Mouse (Mus musculus): Measurements from ENCODE around the gene Cog5. TPM values are rescaled to one million over a fixed set of nuclear protein-coding genes. Genes with fewer than 3 reads are reported as not detected.

Gene Cog5
- total RNA-seq, 2 experiments from 2014 or later, result 55.2 to 56.0 TPM

DNA sequence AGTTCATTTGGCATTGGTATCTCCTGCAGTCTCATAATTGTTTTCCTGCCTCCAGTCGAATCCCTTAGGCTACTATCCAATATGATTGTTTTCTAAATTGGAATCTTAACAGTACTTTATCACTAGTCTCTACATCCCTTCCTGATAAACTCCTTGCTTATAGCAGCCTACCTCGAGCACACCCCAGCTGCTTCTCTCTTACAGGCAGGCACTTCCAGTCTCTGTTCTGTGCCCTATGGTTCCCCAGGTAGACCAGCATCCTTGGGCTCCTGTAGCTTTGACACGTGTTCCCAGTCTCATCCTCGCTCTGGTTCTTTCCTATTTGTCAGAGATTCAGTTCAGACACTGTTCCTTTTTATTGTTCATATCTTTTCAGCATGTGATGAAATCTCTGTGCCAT lies 229.7 kb downstream of the Cog5 start:
- no peak for DNase-seq
- intact Hi-C loops (cut with DNase I), result no loop called here

DNA sequence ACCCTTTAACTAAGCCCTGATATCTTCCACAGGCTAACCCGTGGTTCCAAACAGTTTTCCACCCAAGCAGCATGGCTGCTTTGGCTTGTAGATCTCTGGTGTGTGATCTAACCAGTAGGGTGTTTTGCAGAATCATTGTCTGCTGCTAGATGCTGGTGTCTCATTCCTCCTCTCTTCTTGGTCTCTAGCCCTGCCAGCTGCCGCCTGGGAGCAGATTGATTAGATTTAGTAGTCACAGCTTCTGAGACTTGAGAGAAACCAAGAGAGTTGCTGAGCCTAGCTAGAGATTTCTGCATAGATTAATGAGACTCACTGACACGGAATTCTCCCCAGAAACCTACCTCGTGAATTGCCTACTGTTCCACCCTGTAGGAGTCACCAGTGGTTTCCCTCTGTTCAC lies 230.4 kb downstream of the Cog5 start:
- DNase-seq, result no peak
- intact Hi-C loops (cut with DNase I), result no loop called here

DNA sequence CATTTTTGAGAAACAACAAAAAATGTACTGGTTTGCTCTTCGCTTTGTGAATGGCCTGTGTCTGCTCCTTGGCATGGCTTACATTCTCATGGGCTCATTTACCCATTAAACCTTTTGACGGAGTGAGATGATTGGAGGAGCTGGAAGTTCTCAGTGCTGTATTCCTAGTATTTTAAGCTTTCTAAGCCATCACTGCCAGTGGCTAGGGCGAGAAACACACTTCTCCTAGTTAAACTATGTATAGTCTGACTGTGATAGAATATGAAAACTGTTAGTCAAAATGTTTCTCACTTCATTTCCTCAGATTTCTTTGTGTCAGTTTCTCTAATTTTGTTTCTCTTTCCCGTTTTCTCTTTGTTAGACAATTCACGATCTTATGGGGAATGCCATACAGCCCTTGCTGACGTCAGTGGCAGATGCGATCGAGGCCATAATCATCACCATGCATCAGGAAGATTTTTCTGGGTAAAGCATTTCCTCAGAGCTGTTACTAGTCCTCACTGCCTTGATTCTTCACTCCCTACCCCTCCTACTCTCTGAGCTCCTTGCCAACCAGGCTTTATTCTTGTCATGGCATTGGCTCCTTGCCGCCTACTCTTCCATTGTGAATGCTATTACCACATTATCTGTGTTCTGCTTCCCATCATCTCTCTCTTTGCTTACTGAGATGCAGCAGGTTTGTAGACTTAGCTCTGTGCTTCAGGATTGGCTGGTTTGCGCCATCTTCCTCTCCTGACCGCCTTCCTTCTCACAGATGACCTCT lies 231.4 kb downstream of the Cog5 start:
- intact Hi-C loops (cut with DNase I), result no loop called here
- DNase-seq, result no peak

DNA sequence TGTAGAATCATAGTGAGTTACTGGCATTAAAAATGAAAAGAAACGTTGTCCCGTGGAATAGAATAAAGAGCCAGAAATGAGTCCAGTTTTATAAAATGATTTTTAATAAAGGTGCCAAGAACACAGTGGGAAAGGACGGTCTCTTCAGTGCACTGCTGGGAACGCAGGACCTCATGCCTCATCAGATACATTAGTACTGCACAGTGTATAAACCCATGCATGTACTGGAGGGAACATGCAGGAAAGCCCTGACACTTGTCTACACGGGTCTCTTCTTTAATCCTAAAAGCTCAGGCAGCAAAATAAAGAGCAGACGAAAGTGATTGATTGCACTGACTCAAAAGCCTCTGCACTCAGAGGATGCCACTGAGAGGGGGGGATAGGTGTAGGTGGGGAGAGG lies 236.0 kb downstream of the Cog5 start:
- intact Hi-C loops (cut with DNase I), result no loop called here
- DNase-seq, result no peak

DNA sequence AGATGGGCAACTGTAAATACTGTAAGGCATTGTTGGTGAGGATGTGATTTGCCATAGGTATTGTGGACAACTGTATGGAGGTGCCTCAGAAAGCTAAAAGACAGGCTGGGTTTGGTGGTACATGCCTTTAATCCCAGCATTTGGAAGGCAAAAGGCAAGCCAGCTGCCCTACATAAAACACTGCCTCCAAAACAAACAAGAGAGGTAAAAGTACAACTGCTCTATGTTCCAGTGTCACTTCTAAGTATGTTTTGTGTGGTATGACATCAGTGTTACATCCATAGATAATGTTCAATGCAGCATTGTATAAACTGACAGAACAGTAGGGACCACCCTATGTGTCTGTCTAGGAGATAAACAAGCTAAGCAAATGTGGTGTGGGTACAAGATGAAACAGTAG lies 237.4 kb downstream of the Cog5 start:
- DNase-seq, result no peak
- intact Hi-C loops (cut with DNase I), result no loop called here

DNA sequence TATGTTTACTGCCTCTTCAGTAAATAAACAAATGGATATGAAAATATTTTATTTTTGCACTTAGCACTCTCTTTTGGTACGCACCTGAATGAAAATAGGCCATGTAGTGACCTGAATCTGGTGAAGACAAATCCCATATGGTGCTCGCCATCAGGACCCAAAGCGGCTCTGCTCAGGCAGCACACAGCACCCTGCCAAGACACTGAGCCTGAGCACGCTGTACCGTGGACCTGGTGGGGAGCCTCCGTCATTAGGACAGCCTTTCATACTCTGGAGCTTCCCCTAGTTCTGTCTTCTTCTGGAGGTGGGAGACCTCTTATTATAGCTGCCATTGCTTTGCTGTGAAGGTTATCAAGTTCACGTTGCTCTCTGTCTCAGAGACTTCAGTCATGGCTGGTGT lies 238.1 kb downstream of the Cog5 start:
- intact Hi-C loops (cut with DNase I), result no loop called here
- no peak for DNase-seq

DNA sequence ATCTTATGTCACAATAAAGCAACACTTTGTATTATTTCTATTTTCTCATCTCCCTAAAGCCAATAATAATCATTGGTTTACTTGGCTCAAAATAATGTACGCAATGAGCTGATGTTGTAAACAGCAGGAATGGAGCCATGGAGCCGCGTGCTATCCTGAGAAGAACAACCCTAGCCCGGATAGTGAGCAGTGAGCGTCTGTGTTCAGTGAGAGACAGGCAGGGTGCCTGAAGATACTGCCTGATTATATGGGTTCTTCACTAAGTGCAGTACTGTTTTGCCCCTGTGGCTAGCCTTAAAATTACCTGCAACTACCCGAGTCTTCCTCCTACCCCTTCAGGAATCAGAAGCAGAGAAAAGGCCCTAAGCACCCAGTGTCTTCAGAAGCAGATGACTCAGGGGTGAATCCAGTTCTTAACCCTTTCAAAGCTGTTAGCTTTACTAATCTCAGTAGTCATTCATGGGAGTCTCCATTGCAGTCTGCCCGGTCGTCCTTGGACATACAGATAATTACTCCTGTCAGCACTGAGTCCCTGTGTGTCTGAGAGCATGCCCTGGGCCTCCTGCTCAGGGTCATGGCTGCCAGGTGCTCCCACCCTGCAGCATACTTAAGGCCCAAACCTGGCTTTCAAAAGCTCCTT lies 240.5 kb downstream of the Cog5 start:
- DNase-seq, result no peak
- intact Hi-C loops (cut with DNase I), result no loop called here

DNA sequence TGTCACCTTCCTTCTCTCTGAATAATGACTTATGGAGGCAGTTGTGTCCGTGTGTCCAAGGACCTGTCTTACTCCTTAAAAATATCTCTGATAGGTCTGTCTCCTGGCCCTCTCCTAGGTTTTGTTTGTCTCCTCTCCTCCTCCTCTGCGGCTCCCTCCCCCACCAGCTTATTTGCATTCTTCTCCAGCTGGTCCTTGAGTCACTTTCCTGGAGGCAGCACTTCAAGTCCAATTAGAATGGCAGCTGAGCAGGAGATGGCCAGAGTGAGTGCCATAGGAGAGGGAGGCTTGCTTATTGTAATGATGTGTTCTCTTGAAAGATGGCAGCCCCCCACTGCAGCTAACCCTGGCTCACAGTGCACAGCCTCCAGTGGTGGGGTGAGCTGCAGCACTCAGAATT lies 241.2 kb downstream of the Cog5 start:
- intact Hi-C loops (cut with DNase I), result no loop called here
- DNase-seq, result no peak

DNA sequence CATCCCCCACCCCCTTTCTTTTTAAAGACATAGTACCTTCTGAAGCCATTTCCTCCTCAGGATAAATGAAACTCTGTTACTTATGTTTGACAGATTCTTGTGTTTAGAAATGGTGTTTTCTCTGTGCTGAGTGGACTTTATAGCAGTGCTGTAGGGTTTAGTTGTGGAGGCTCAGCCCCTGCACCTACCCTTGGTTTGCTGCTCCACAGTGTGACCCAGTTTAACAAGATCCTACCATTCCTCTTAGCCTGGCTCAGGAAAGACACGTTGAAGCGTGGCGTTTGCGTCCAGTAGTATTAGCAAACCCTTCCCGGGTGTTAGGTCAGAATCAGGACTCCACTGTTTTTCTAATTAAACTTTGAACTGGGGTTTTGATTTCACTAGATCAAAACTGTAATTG lies 241.6 kb downstream of the Cog5 start:
- no peak for DNase-seq

DNA sequence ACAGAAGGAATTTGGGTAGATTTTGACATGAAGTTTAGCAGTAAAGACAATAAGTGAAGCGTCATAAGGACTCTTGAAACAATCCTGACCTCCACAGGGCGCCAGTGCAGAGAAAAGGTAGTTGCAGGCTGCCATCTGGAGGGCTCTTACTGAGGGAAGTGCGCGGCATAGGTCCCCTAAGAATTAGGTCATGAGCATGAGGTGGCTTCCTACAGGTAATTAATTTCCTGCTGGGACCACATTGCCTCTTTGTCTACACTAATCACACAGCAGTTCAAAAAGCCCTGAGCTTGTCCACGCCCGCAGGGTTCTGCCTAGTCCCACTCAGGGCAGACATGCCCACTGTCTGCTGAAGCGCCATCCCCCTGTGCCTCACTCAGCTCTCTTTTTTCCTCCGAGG lies 242.3 kb downstream of the Cog5 start:
- DNase-seq, result no peak

More for the DNA sequence above, 241.6 kb downstream of the Cog5 start:
- intact Hi-C loops (cut with DNase I), result no loop called here

DNA sequence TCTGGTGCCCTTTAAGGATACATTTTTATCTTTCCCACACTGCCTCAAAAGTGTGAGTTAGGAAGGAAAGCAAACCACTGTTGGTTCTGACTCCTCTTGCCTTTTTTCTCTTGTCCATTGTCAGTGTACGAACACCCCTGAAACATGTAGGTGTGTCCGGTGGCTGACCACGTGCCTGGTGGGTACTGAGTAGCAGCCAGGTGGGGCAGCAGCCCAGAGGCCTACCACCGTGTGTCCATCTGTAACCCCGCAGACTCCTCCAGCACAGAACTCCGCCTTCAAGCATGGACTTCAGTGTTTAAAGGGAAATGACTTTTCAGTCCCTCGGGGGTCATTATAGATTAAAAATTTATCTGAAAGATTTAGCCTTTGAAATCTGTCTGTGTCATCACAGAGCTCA lies 242.8 kb downstream of the Cog5 start:
- DNase-seq, result no peak
- intact Hi-C loops (cut with DNase I), result no loop called here

More for the DNA sequence above, 242.3 kb downstream of the Cog5 start:
- intact Hi-C loops (cut with DNase I), result no loop called here

DNA sequence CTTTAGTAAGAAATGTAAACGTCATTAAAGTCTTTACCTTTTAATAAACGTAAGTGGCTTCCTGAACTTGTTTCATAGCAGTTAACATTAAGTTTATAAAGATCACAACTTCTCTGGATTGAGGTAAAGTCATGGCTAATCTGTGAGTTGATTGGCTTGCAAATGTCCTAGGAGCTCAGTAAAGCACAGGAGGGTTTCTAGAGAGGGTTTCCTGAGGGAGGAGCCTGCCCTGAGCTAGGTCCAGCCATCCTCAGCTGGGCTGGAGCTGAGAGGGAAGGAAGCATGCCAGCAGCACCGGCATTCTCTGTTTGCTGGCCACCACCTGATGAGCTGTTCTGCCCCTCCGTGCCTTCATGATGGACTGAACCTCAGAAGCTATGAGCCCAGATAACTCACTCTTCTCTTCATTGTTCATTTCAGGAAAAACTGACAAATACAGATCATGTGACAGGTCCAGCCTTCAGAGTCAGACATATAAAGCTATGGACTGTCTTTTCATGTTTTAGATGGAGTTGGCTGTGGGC lies 245.8 kb downstream of the Cog5 start:
- no peak for DNase-seq
- intact Hi-C loops (cut with DNase I), result no loop called here

DNA sequence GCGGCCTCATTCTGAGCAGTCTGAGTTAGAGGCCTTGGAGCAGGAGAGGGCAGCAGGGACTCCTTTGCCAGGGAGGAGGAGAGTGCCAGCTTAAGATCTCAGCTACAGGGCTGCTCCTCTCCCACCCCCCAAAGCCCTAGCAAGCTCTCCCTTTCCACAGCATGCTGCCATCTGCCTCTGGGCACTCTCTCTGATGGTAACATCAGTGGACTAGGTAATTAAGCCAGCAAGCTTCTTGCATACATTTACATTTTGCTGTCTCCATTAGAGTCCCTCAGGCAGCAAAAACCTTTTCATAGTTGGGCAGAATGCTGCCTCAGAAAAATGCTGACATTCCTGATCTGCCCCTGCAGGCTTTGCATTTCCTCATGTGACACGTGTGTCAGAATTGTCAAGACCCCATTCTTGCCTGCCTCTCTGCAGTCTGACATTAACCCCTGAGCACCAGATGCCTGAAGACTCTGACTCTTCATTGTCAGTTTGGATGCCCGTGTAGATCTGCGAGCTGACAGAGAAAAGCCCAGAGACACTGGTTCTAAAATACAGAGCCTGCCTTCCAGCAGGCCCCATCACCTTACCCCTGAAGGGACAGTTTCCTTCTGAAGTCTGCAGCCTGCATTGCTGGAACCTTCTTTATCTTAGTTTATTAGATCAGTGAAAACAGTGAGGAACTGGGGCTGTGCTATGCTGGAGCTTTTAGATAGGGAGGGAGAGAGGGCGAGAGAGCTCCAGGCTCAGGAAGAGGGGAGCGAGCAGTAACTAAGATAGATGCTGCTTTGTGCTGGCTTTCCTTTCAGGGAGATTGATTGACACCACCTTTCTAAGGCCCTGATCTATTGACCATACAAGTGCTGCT lies 251.3 kb downstream of the Cog5 start:
- no peak for DNase-seq
- intact Hi-C loops (cut with DNase I), result no loop called here

DNA sequence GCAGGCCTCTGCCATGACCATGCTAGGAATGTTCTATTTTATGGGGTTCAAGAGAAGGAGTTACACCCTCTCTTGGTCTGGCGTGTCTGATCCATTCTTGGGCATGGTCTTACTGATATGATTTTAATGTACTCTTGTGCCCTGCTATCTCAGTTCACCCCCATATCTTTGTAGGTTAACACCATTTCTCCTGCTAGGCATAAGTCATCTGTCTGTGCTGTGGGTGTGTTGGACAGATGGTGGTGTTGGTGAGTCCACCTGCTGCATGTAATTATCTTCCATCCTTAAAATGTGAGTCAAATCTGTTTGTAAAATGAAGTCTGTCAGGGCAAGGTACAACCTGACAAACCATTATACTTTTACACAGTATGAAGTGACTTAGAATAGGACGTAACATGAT lies 252.8 kb downstream of the Cog5 start:
- intact Hi-C loops (cut with DNase I), result no loop called here
- DNase-seq, result no peak

DNA sequence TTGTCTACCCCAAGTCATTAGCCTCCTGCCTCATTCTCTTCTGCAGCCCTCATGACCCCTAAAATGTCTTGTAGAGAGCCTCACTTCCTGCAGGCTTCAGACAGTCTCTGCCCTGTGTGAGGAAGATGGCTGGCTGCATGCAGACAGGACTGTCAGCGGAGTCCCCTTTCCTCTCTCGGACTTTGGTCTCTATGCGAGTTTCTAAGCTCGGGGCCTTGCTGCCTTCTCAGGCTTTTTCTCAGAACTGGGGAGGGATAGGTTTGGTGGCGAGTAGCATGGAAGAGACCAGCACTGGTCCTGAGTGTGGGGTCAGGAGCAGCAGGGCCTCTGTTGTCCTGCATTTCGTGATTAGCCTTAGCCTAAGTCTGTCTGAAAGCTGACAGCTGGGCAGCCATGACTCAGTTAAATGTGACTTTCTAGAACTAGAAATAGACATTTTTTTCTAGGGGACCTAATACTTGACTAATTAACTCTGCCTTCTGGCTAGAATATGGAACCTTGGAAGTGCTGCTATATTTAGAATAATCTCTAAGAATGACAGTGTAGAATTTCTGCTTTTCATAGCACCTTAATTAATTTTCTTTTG lies 258.4 kb downstream of the Cog5 start:
- intact Hi-C loops (cut with DNase I), result no loop called here
- DNase-seq, result no peak

DNA sequence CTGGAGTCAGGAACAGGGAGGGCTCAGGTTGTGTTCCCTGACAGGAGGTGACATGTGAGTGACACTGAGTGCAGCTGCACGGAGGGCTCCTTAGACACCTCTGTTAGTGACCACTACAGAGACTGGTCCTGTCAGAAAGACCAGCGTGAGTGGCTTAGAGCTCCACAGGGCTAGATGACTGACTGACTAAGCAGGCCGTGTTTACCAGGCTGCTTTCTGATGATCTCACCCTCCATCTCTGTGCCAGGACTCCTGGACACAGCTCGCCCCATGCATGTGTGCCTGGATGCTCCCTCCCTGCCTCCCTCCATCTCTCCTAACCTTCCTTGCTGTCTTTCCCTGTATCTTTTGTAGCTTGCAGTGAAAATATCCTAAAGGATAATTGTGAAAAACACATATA lies 258.9 kb downstream of the Cog5 start:
- DNase-seq, result peak; percentile 28 to 58
- intact Hi-C loops (cut with DNase I), result no loop called here

DNA sequence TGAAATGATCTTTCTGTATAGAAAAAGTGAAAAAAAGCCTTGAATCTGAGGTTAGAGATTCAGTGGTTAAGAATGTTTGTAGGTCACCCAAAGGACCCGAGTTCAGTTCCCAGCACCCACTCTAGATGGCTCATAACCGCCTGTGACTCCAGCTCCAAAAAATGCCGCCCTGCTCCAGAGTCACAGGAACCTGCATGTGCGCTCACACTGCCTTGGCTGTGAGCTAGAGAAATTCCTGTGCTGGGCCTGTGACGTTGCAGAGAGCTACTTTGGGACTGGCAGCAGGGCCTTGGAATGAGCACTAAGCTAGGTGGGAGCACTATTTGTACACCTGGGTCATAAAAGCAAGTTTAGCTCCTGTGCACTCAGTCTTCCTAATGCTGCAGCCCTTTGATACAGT lies 262.0 kb downstream of the Cog5 start:
- intact Hi-C loops (cut with DNase I), result loop anchor here (5.0 kb wide), 1 partner anchor 69 kb away; no protein-coding TSS in a partner anchor
- DNase-seq, result no peak

DNA sequence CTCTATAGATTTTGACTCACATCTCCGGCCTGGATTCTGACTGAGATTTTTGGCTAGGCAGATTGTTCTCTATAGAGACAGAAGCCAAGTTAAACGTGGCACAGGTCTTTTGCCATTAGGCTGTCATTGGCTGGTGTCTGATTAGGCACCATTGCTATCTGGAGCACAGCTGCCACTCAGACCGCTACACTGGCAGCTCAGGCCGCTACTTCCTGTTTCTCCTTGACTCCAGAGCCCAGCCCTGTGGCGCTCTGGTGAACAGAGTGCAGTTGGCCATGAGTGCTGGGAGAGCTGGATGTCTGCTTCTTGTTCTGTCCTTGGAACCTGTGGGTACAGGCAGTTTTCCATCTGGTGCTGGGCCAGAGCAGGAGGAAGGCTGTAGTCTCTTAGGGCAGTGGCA lies 262.6 kb downstream of the Cog5 start:
- intact Hi-C loops (cut with DNase I), result loop anchor here (5.0 kb wide), 1 partner anchor 70 kb away; no protein-coding TSS in a partner anchor
- peak; percentile 70 to 77 for DNase-seq

DNA sequence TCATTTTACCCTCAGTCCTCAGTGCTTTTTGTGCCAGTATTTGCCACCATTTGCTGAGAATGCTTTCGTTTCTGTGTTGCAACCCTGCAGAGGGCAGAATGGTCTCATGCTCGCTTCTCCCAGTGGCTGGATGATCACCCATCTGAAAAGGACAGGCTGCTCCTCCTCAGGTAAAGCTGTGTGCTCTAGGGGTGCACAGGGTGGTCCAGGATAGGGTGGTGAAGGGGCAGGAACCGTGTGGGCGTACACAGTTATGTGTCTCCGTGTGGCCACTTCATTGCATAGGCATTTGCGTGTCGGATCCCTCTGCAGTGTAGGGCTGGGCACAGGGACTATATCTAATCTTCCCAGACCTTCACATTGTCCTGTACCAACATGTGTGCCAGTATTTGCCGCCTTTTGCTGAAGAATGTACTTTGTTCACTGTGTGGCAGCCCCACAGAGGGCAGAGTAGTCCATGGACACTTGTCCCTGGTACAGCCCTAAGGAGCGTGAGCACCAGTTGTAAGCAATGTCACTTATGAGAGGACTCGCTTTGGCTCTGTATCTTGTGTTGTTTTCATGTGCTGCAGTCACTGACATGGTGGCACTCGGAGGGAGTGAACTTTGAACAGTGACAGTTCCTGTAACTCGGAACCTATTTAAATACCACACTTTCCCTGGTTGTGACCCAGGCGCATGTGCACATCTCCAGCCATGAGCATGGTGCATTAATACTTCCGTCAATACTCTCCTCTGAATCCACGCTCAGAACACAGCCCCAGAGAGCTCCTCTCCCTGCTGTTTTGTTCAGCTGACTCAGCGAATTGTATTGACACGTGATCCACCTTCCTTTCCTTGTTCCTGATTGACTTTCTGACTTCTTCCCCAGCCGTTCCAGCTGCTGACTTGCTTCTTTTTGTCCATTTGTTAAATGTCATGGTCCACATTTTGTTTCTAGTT lies 266.1 kb downstream of the Cog5 start:
- no peak for DNase-seq
- intact Hi-C loops (cut with DNase I), result loop anchor here (10.0 kb wide), 1 partner anchor 546 kb away; no protein-coding TSS in a partner anchor

All from heart, postnatal 14 days (tissue).